Mouse (Mus musculus): ENCODE data around the gene Gm21440.
"Not testable (repeated sequence)": the region's sequence is repeated elsewhere in the genome, so short reads cannot be mapped to it uniquely, and the experiment has no call there.

Gm21440 gene

DNA sequence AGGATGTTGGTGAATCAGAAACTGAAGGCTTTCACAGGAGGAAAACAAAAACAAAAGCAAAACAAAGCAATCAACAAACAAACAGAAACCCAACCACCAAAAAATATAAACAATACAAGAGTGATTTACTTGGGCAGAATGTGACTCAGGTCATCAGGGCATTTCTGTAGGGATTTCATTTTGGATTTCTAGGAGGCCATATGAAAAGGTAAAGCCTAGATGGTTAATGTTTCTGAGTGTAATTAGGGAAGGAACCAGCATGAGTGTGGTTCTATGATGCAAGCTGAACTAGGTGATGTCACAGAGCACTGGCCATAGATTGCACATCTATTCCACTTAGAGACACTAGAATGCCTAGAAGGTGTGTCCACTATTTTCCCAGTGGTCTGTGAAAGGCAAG is at the start of gene Gm21440, which contains the start of gene Gm21454:
Gene Gm21440, plus strand, starts transcription at position 301 of the 400 bp plus-strand sequence.
Gene Gm21454, plus strand, starts transcription at position 352 of the 400 bp plus-strand sequence.
- DNase-seq = not testable (repeated sequence)

DNA sequence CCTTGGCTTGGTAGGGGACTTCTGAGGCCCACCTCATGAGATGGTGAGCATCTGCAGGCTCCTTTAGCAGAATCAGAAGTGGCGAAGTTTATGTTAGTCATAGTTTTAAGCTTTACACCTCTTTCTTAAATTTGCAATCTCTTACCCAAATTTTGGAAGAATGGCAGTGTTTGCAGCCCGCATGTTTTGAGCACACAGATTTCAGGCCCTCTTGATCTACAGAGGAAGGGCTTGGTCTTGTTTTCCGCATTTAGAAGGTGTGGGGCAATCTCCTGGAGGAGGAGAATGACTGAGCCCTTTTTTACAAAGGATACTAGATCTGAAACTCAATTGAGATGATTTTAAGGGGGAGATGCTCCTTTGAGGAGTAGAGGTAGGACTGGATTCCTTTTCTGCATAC is 28.4 kb upstream of the Gm21440 start, which contains the start of gene Gm21828:
Gene Gm21828, minus strand, starts transcription at position 101 of the 400 bp plus-strand sequence.
- DNase-seq = not testable (repeated sequence)

Measured in cerebellum, adult 8-10 months (tissue).